In the genomic region with DNA sequence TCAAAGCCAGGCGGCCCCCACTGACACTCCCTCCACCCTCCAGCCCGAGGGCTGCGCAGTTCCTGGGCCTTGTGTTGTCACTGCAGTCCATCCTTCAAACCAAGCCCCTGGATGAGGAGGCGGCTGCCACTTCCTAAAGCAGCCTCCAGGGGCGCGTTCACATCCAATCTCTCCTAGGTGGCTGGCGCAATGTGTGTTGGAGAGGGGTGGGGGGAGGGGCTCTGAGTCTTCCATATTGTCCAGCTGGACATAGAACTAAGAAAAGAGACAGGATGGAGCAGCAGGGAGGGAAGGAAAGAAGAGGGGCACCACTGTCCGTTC, we compare ENCODE assay signal across 8 mouse cellular contexts. TPM values are rescaled to one million over a fixed set of nuclear protein-coding genes. Genes with fewer than 3 reads are reported as not detected.
DNase-seq lines count a peak whose midpoint lies in the region; ATAC-seq and TF ChIP-seq lines count a peak whose summit lies in the region.

No protein-coding gene starts in this region.

- H3K4me1 ChIP-seq in heart, postnatal 0 days (ENCODE audit: control insufficient read depth, insufficient read depth): no peaks in the 10 kb centered on the region
- no peaks in the 10 kb centered on the region for H3K4me1 ChIP-seq in forebrain, embryonic 14.5 days (ENCODE audit: control insufficient read depth, insufficient read depth, low read length)
- no peaks in the 10 kb centered on the region for H3K4me1 ChIP-seq in liver, embryonic 11.5 days (replicated peaks; ENCODE audit: control insufficient read depth, insufficient read depth, low read length)
- H3K4me1 ChIP-seq in small intestine, adult 2 months (ENCODE audit: control insufficient read depth, insufficient read depth, insufficient read length, low read length): peaks cover 24% of the 10 kb centered on the region

- WGBS in heart, postnatal 0 days: 13% methylated on average over 8 of the region's 8 CpGs
- under 1% methylated on average over 8 of the region's 8 CpGs for WGBS in forebrain, embryonic 14.5 days
- 7% methylated on average over 8 of the region's 8 CpGs for WGBS in liver, embryonic 11.5 days
- WGBS in small intestine, adult 2 months: 13% methylated on average over 8 of the region's 8 CpGs

- H3K27me3 ChIP-seq in heart, postnatal 0 days (ENCODE audit: control insufficient read depth, insufficient read depth, low read length): 0 out of 2 replicates have a peak, but pooled peaks cover 12% of the 10 kb centered on the region
- H3K27me3 ChIP-seq in forebrain, embryonic 14.5 days (replicated peaks; ENCODE audit: control insufficient read depth, insufficient read depth, low read length): no peaks in the 10 kb centered on the region
- H3K27me3 ChIP-seq in liver, embryonic 11.5 days (replicated peaks; ENCODE audit: control insufficient read depth, insufficient read depth, low read length): peaks cover 8% of the 10 kb centered on the region; the same call in 1 of the 2 replicates
- no peaks in the 10 kb centered on the region for H3K27me3 ChIP-seq in small intestine, adult 2 months (ENCODE audit: control insufficient read depth, insufficient read depth, low read length)

- no peak overlapping the region for H3K4me2 ChIP-seq in heart, postnatal 0 days (ENCODE audit: low read depth, low read length)
- no peak overlapping the region for H3K4me2 ChIP-seq in forebrain, embryonic 14.5 days (ENCODE audit: low read length)
- no peak overlapping the region for H3K4me2 ChIP-seq in liver, embryonic 11.5 days

- no peak for TF ChIP-seq POLR2A in small intestine, adult 2 months (IDR thresholded peaks at IDR 0.05; ENCODE audit: low read depth, low read length)

- peak; percentile 38 for DNase-seq in heart, postnatal 0 days (ENCODE audit: low spot score)
- DNase-seq in heart, postnatal 25 days (ENCODE audit: low spot score): no peak
- peak; percentile 18 for DNase-seq in NIH3T3 (ENCODE audit: low read depth)
- DNase-seq in forebrain, embryonic 14.5 days (ENCODE audit: low spot score): peak; percentile 65
- no peak for DNase-seq in liver, embryonic 11.5 days (ENCODE audit: low spot score)
- DNase-seq in right cerebral cortex, adult 2 months (ENCODE audit: low spot score in 2 of 2): no peak
- DNase-seq in urinary bladder, adult 18-20 months (ENCODE audit: low spot score in 2 of 2): no peak

- no peaks in the 10 kb centered on the region for H3K36me3 ChIP-seq in heart, postnatal 0 days (replicated peaks; ENCODE audit: control insufficient read depth, insufficient read depth, low read length)
- no peaks in the 10 kb centered on the region for H3K36me3 ChIP-seq in forebrain, embryonic 14.5 days (ENCODE audit: control insufficient read depth, insufficient read depth, low read length)
- no peaks in the 10 kb centered on the region for H3K36me3 ChIP-seq in liver, embryonic 11.5 days (ENCODE audit: control insufficient read depth, insufficient read depth, low read length)
- H3K36me3 ChIP-seq in small intestine, adult 2 months (ENCODE audit: control insufficient read depth, insufficient read depth, low read length): no peaks in the 10 kb centered on the region

- intact Hi-C loops in heart, postnatal 25 days (cut with DNase I): no loop called here

- H3K27ac ChIP-seq in heart, postnatal 0 days (ENCODE audit: low read depth): no peak overlapping the region
- H3K27ac ChIP-seq in forebrain, embryonic 14.5 days (ENCODE audit: low read depth, low read length): no peak overlapping the region
- H3K27ac ChIP-seq in liver, embryonic 11.5 days (ENCODE audit: low read depth, low read length): no peak overlapping the region
- H3K27ac ChIP-seq in small intestine, adult 2 months (ENCODE audit: insufficient read depth, low read depth, low read length): no peak overlapping the region

- 0 out of 2 replicates have a peak, but pooled peaks have one; percentile 34 for ATAC-seq in heart, postnatal 0 days (ENCODE audit: insufficient read depth, low read depth)
- ATAC-seq in forebrain, embryonic 14.5 days: peak; percentile 71
- ATAC-seq in liver, embryonic 11.5 days (replicated peaks; ENCODE audit: low FRiP score): peak; percentile 58; the same call in 1 of the 2 replicates

- no peak overlapping the region for H3K4me3 ChIP-seq in heart, postnatal 0 days (ENCODE audit: low read depth, low read length)
- H3K4me3 ChIP-seq in forebrain, embryonic 14.5 days (ENCODE audit: low read depth, low read length): no peak overlapping the region
- H3K4me3 ChIP-seq in liver, embryonic 11.5 days (ENCODE audit: low read depth, low read length): no peak overlapping the region
- H3K4me3 ChIP-seq in small intestine, adult 2 months (ENCODE audit: low read depth, low read length): no peak overlapping the region

- H3K9ac ChIP-seq in heart, postnatal 0 days (replicated peaks; ENCODE audit: low read depth, low read length): no peak overlapping the region
- H3K9ac ChIP-seq in forebrain, embryonic 14.5 days (ENCODE audit: low read length): no peak overlapping the region
- H3K9ac ChIP-seq in liver, embryonic 11.5 days (ENCODE audit: low read depth, low read length): no peak overlapping the region

- no peak for TF ChIP-seq EP300 in heart, postnatal 0 days (IDR thresholded peaks at IDR 0.05; ENCODE audit: low read depth)

- no peaks in the 10 kb centered on the region for H3K9me3 ChIP-seq in heart, postnatal 0 days (replicated peaks; ENCODE audit: control insufficient read depth, low read length)
- no peaks in the 10 kb centered on the region for H3K9me3 ChIP-seq in forebrain, embryonic 14.5 days (replicated peaks; ENCODE audit: control insufficient read depth, low read length)
- no peaks in the 10 kb centered on the region for H3K9me3 ChIP-seq in liver, embryonic 11.5 days (ENCODE audit: control insufficient read depth, low read length)

- TF ChIP-seq CTCF in heart, postnatal 0 days (IDR thresholded peaks at IDR 0.05; ENCODE audit: low read depth): peak; percentile 54
- peak; percentile 52; the same call in 1 of the 2 replicates for TF ChIP-seq CTCF in small intestine, adult 2 months (IDR thresholded peaks at IDR 0.05; ENCODE audit: extremely low read depth, insufficient read length, insufficient replicate concordance, low read depth, low read length)

RNA-seq across cellular contexts. Expression of a gene that starts 9.1 kb away (rescaled TPM):
- total RNA-seq in heart, postnatal 0 days (2014; rRNA removed; ENCODE audit: low replicate concordance): 0.62 and 2.6 TPM in 2 replicates
- polyA plus RNA-seq in heart, postnatal 0 days (2015; fragmentation: Nextera tagmentation; extraction: Ambion mirVana): 0.15 and 0.18 TPM in 2 replicates
- under 1 TPM in 1 of 2 experiments, not detected in 1; 0.14 TPM for total RNA-seq in heart, postnatal 25 days (2021)
- 0.19 and 0.25 TPM in 2 replicates for polyA plus RNA-seq in forebrain, embryonic 14.5 days (2014; fragmentation: Nextera tagmentation; extraction: Ambion mirVana)
- 5.0 and 5.5 TPM in 2 replicates for polyA plus RNA-seq in liver, embryonic 11.5 days (2014; fragmentation: Nextera tagmentation; extraction: Ambion mirVana)
- 15.8 and 33.8 TPM in 2 replicates for polyA plus RNA-seq in small intestine, adult 2 months (2012; rRNA removed)

RNA-seq across cellular contexts. Expression of a gene that starts 21.7 kb away (rescaled TPM):
- total RNA-seq in heart, postnatal 0 days (2014; rRNA removed; ENCODE audit: low replicate concordance): 4.3 and 10.1 TPM in 2 replicates
- polyA plus RNA-seq in heart, postnatal 0 days (2015; fragmentation: Nextera tagmentation; extraction: Ambion mirVana): 10.3 and 11.0 TPM in 2 replicates
- 10 to 100 TPM; 11.4 to 13.0 TPM for total RNA-seq in heart, postnatal 25 days (2021)
- 5.6 and 7.7 TPM in 2 replicates for polyA plus RNA-seq in forebrain, embryonic 14.5 days (2014; fragmentation: Nextera tagmentation; extraction: Ambion mirVana)
- polyA plus RNA-seq in liver, embryonic 11.5 days (2014; fragmentation: Nextera tagmentation; extraction: Ambion mirVana): 9.5 and 9.9 TPM in 2 replicates
- polyA plus RNA-seq in small intestine, adult 2 months (2012; rRNA removed): 3.4 and 7.7 TPM in 2 replicates

RNA-seq across cellular contexts. Expression of a gene that starts 45.8 kb away (rescaled TPM):
- total RNA-seq in heart, postnatal 0 days (2014; rRNA removed; ENCODE audit: low replicate concordance): not detected in 2 replicates
- polyA plus RNA-seq in heart, postnatal 0 days (2015; fragmentation: Nextera tagmentation; extraction: Ambion mirVana): not detected in 2 replicates
- total RNA-seq in heart, postnatal 25 days (2021): not detected
- polyA plus RNA-seq in forebrain, embryonic 14.5 days (2014; fragmentation: Nextera tagmentation; extraction: Ambion mirVana): not detected in 2 replicates
- not detected in 2 replicates for polyA plus RNA-seq in liver, embryonic 11.5 days (2014; fragmentation: Nextera tagmentation; extraction: Ambion mirVana)
- not detected in 2 replicates for polyA plus RNA-seq in small intestine, adult 2 months (2012; rRNA removed)

Comparison
In these comparisons a context has a peak if more than half of its experiments do, and no peak if none do; other contexts are left out.
1. DNase-seq: peak in heart, postnatal 0 days (single experiment), NIH3T3 (single experiment) and forebrain, embryonic 14.5 days (single experiment); none in heart, postnatal 25 days (single experiment), liver, embryonic 11.5 days (single experiment), right cerebral cortex, adult 2 months (0 of 2) and urinary bladder, adult 18-20 months (0 of 2).
2. Peak in every context shown above with its lines, with median percentiles within 50 percentile points of each other: ATAC-seq.